Mouse (Mus musculus) hindbrain, embryonic 16.5 days (tissue): ENCODE measurements around the gene Stk16. TPM values are rescaled to one million over a fixed set of nuclear protein-coding genes. Genes with fewer than 3 reads are reported as not detected.

ENCODE experiments used
- ATAC-seq: fragments of 200-750 bp; cut with Nextera tagmentation; 2 replicates; pipeline ENCODE4 v1.8.0; 2017; ENCODE audit warnings: moderate TSS enrichment, moderate library complexity
- H3K27ac ChIP-seq: fragments of 300-500 bp; sonication (generic); 2 replicates; pipeline ENCODE4 v1.5.1; 2014; ENCODE audit warnings: low read depth, mild to moderate bottlenecking, control low read depth, low read length, moderate library complexity
- H3K27me3 ChIP-seq: fragments of 300-500 bp; sonication (generic); replicated peaks from 2 replicates; pipeline ENCODE4 v1.6.1; 2014; ENCODE audit warnings: low read length; ENCODE audit not compliant: control insufficient read depth, insufficient read depth
- H3K36me3 ChIP-seq: fragments of 300-500 bp; sonication (generic); 2 replicates; pipeline ENCODE4 v1.6.1; 2014; ENCODE audit warnings: mild to moderate bottlenecking, low read length, moderate library complexity, mixed read lengths; ENCODE audit not compliant: control insufficient read depth, insufficient read depth
- H3K4me1 ChIP-seq: fragments of 300-500 bp; sonication (generic); 2 replicates; pipeline ENCODE4 v1.6.1; 2014; ENCODE audit warnings: low read depth, low read length; ENCODE audit not compliant: control insufficient read depth, insufficient read depth
- H3K4me2 ChIP-seq: fragments of 300-500 bp; sonication (generic); 2 replicates; pipeline ENCODE4 v1.6.1; 2014; ENCODE audit warnings: mild to moderate bottlenecking, low read length, control low read depth, moderate library complexity
- H3K4me3 ChIP-seq: fragments of 300-500 bp; sonication (generic); 2 replicates; pipeline ENCODE4 v1.5.1; 2014; ENCODE audit warnings: mild to moderate bottlenecking, low read length, control low read depth, moderate library complexity
- H3K9ac ChIP-seq: fragments of 300-500 bp; sonication (generic); 2 replicates; pipeline ENCODE4 v1.6.1; 2014; ENCODE audit warnings: low read depth, mild to moderate bottlenecking, control low read depth, low read length, moderate library complexity
- H3K9me3 ChIP-seq: fragments of 300-500 bp; sonication (generic); 2 replicates; pipeline ENCODE4 v1.6.1; 2014; ENCODE audit warnings: mild to moderate bottlenecking, low read length, moderate library complexity; ENCODE audit not compliant: control insufficient read depth
- WGBS: fragments of 180-500 bp; shearing (Covaris S2); extraction: QIAGEN DNeasy Blood & Tissue Kit; methylation state at CpG from one replicate; pipeline ENCODE4 v1.1.7; 2014; 5-methylcytosine and 5-hydroxymethylcytosine counted together
- polyA plus RNA-seq: library from polyadenylated mRNA; unstranded; fragments of >200 nt; fragmentation: Nextera tagmentation; extraction: Ambion mirVana; gene quantifications from 2 replicates; pipeline ENCODE4 v1.2.1, GENCODE M21; 2015

Gene Stk16
- polyA plus RNA-seq, 1 experiment from 2014 or later, result 144 TPM

DNA sequence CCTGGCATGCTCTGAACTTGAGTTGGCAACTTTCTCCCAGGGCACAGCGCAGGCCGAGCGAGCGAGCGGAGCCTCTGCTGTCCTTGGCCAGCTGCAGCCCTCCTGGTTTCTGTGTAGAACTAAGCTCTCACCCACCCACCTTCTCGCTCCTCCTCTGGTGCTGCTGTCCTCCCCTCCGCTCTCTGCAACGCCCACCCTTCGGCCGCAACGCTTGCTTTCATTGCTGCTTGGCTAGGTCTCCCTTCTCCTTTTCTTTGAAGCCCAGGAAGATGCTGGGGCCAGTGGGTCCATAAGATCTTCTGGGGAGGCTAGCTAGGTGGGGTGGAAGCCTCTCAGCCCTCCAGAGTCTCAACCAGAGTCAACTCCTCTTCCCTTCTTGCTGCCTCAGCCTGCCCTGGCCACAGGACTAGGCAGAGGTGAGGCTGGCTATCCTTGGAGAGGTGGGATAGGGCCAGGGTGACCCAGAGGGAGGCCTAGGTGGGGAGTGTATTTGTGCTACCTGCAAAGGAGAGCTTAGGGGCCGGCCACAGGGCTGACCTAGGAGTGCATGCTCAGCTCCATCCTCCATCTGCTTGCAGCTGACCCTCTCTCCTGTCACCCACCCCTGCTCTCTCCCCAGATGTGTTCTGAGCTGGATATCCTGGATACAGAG, 33.7 kb downstream of the Stk16 start:
- H3K9me3 ChIP-seq, result no peaks in the 10 kb centered on the region
- WGBS, result 88% methylated on average over 12 of the region's 12 CpGs

DNA sequence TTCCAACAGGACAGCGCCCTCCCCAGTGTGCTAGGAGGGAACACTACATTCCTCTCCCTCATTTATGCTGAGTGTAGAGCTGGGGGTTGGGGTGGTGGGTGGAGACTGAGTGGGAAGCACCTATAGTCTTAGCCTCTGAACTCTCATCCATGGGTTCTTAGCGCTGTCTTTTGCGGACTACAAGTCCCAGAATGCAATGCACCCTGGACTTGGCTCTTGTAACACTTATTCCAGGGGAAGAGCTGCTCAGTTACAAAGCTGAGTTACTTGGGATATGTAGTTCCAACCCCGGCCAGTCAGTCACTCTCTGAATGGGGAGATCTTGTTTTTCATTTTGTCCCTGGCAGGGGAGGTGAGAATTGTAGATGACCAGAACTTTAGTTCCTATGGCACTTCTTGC, 34.2 kb downstream of the Stk16 start:
- H3K4me2 ChIP-seq, result no peak overlapping the region
- no peaks in the 10 kb centered on the region for H3K4me1 ChIP-seq
- H3K27me3 ChIP-seq, result no peaks in the 10 kb centered on the region
- no peak overlapping the region; the same call in 1 of the 2 replicates for H3K9ac ChIP-seq
- no peak overlapping the region for H3K27ac ChIP-seq
- no peak overlapping the region for H3K4me3 ChIP-seq
- WGBS, result 16% methylated on average over 4 of the region's 4 CpGs
- no peaks in the 10 kb centered on the region for H3K9me3 ChIP-seq
- peaks cover 14% of the 10 kb centered on the region for H3K36me3 ChIP-seq
- peak; percentile 72 for ATAC-seq

More for the DNA sequence above, 33.7 kb downstream of the Stk16 start:
- Histone ChIP-seq H3K27me3 (no peaks in the 10 kb centered on the region), H3K4me1 (no peaks in the 10 kb centered on the region), H3K9ac (no peak overlapping the region; the same call in 1 of the 2 replicates), H3K36me3 (peaks cover 19% of the 10 kb centered on the region), H3K4me3 (no peak overlapping the region), H3K27ac (no peak overlapping the region), H3K4me2 (no peak overlapping the region)
- ATAC-seq, result peak; percentile 26

GRCm38 (mm10) chr1:75247071-75247930, 36.7 kb downstream of the Stk16 start:
- H3K4me3 ChIP-seq, result no peak overlapping the region
- H3K9ac ChIP-seq, result peak overlapping the region; percentile 3; the same call in 1 of the 2 replicates
- ATAC-seq, result no peak
- H3K36me3 ChIP-seq, result peaks cover 6% of the 10 kb centered on the region
- 80% methylated on average over 16 of the region's 16 CpGs for WGBS
- H3K4me2 ChIP-seq, result no peak overlapping the region
- H3K27me3 ChIP-seq, result no peaks in the 10 kb centered on the region
- H3K4me1 ChIP-seq, result no peaks in the 10 kb centered on the region; the same call in none of the 2 replicates
- H3K9me3 ChIP-seq, result no peaks in the 10 kb centered on the region
- no peak overlapping the region for H3K27ac ChIP-seq

DNA sequence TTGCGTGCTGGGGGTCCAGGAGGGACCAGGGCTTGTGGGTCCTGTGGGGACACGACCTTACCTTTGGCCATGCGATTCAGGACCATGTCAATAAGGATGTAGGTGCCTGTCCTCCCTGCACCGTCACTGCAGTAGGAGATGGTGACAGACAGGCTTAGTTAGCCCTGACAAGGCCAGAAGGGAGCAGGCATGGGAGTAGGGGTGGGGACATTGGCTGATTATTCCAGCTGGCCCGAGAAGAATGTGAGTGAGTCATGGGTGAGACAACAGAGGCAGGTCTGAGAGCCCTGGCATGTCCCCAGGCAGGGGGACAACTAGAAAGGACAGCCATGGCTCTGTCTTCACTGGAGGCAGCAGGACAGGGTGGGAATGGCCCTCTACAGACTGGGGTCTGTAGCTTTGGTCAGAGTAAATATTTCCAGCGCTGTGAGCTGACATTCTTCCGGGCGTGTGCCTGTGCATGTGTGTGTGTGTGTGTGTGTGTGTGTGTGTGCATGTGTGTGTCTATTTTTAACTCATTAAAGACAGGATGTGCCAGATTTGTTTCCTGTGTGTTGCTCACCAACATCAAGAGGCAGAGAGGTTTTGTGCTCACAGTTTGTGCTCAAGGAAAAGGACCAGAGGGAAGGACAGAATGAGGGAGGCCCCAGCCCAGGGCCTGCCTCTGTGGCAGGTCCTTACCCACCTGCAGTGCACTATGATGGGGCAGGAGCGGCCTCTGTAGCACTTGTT, 37.6 kb downstream of the Stk16 start:
- Histone ChIP-seq H3K4me2 (no peak overlapping the region), H3K9me3 (no peaks in the 10 kb centered on the region), H3K27me3 (no peaks in the 10 kb centered on the region), H3K27ac (no peak overlapping the region), H3K36me3 (peaks cover 6% of the 10 kb centered on the region), H3K4me1 (no peaks in the 10 kb centered on the region; the same call in none of the 2 replicates), H3K4me3 (no peak overlapping the region), H3K9ac (no peak overlapping the region)
- WGBS, result 53% methylated on average over 9 of the region's 9 CpGs
- ATAC-seq, result no peak

- H3K4me2 ChIP-seq, result no peak overlapping the region
- H3K4me1 ChIP-seq, result peaks cover 5% of the 10 kb centered on the region
- no peak for ATAC-seq
- H3K27me3 ChIP-seq, result no peaks in the 10 kb centered on the region
- no peak overlapping the region for H3K9ac ChIP-seq
- WGBS, result 58% methylated on average over 3 of the region's 3 CpGs
- no peaks in the 10 kb centered on the region for H3K9me3 ChIP-seq
- no peaks in the 10 kb centered on the region for H3K36me3 ChIP-seq
- H3K4me3 ChIP-seq, result no peak overlapping the region
- no peak overlapping the region; the same call in 1 of the 2 replicates for H3K27ac ChIP-seq
These were observed 39.9 kb downstream of the Stk16 start for GRCm38 (mm10) chr1:75250498-75250897.

DNA sequence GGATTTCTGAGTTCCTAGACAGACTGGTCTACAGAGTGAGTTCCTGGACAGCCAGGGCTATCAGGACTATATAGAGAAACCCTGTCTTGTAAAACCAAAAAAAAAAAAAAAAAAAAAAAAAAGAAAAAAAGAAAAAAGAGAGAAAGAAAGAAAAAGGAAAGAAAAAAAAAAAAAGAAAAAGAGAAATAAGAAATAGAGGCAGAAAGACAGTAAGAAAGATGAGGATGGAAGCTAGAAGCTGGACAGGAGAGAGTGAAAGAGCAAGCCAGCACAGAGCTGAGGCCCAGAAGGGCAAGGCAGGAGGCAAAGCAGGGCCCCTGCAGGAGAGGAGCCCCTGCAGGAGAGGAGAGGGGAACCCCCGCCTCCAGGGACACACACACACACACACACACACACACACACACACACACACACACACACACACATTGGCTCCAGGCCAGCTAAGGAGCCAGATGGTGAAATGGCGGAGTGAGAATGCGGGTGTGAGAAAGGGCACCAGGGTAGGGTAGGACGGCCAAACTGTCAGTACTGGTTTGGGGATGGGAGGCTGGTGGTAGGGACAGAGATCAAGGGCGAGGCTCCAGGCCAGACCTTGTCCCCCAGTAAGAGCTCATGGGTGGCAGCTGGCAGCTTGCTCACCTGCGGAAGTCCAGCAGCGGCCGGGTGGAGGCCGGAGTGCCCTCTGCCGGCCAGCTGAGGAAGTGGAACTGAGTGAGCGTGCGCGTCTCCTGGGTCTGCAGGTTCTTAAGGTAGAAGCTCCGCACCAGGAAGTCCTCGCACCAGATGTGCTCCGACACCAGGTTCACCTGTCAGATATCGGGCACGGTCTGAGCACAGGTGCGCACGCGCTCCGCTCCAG, 40.7 kb downstream of the Stk16 start:
- H3K36me3 ChIP-seq, result no peaks in the 10 kb centered on the region
- H3K9ac ChIP-seq, result no peak overlapping the region
- H3K4me1 ChIP-seq, result peaks cover 5% of the 10 kb centered on the region
- H3K27ac ChIP-seq, result no peak overlapping the region; the same call in 1 of the 2 replicates
- peak; percentile 23 for ATAC-seq
- H3K9me3 ChIP-seq, result no peaks in the 10 kb centered on the region
- WGBS, result 3% methylated on average over 22 of the region's 22 CpGs
- peak overlapping the region; percentile 8; the same call in 1 of the 2 replicates for H3K4me3 ChIP-seq
- H3K4me2 ChIP-seq, result peak overlapping the region; percentile 48
- no peaks in the 10 kb centered on the region for H3K27me3 ChIP-seq

GRCm38 (mm10) chr1:75252308-75252707, 41.7 kb downstream of the Stk16 start:
- 72% methylated on average over 13 of the region's 13 CpGs for WGBS
- no peak for ATAC-seq

DNA sequence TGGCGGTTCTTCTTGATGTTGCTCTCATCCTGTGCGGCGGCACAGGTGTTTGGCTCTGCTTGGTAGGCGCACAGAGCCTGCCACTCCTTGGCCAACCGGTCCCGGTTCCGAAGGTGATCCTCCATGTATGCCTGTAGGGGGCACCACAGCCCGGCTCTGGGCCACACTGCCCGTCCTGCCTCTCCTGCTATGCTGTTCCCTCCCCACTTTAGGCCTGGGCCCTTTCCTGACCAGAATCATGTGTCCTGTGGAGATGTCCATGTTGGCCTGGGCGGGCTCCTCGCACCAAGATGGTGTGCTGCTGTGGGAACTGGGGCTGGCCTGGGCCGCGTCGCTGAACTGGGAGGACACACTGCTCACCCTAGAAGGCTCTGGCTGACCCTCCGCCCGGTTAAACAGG, 42.4 kb downstream of the Stk16 start:
- Histone ChIP-seq H3K4me3 (no peak overlapping the region), H3K4me1 (peaks cover 5% of the 10 kb centered on the region), H3K27ac (no peak overlapping the region), H3K4me2 (no peak overlapping the region), H3K9ac (no peak overlapping the region), H3K36me3 (no peaks in the 10 kb centered on the region), H3K27me3 (no peaks in the 10 kb centered on the region), H3K9me3 (no peaks in the 10 kb centered on the region)
- 81% methylated on average over 16 of the region's 16 CpGs for WGBS
- ATAC-seq, result no peak

More at GRCm38 (mm10) chr1:75252308-75252707, 41.7 kb downstream of the Stk16 start:
- no peak overlapping the region for H3K4me2 ChIP-seq
- peaks cover 5% of the 10 kb centered on the region for H3K4me1 ChIP-seq
- H3K27ac ChIP-seq, result no peak overlapping the region
- H3K9ac ChIP-seq, result no peak overlapping the region
- no peak overlapping the region for H3K4me3 ChIP-seq
- H3K36me3 ChIP-seq, result no peaks in the 10 kb centered on the region
- H3K27me3 ChIP-seq, result no peaks in the 10 kb centered on the region
- H3K9me3 ChIP-seq, result no peaks in the 10 kb centered on the region
